Mouse (Mus musculus): ENCODE measurements around the gene Katnal1. TPM values are rescaled to one million over a fixed set of nuclear protein-coding genes. Genes with fewer than 3 reads are reported as not detected.
A peak's percentile ranks its signal among the peaks of the same experiment; 100 is the strongest.

The Katnal1 gene
- total RNA-seq, 2 experiments from 2014 or later, result 19.0 to 23.9 TPM

- 0 out of 2 replicates have a peak, but pooled peaks have one; percentile 9 for ATAC-seq (replicated peaks; ENCODE audit: low FRiP score, low TSS enrichment, poor library complexity, severe bottlenecking)
Measured at GRCm38 (mm10) chr5:148896515-148896914, 32.6 kb downstream of the Katnal1 start.

GRCm38 (mm10) chr5:148895833-148896232 is 33.3 kb downstream of the Katnal1 start:
- no peak for ATAC-seq (replicated peaks; ENCODE audit: low FRiP score, low TSS enrichment, poor library complexity, severe bottlenecking)

- ATAC-seq (replicated peaks; ENCODE audit: low FRiP score, low TSS enrichment, poor library complexity, severe bottlenecking), result no peak
Measured at GRCm38 (mm10) chr5:148895034-148895433, 34.1 kb downstream of the Katnal1 start.

DNA sequence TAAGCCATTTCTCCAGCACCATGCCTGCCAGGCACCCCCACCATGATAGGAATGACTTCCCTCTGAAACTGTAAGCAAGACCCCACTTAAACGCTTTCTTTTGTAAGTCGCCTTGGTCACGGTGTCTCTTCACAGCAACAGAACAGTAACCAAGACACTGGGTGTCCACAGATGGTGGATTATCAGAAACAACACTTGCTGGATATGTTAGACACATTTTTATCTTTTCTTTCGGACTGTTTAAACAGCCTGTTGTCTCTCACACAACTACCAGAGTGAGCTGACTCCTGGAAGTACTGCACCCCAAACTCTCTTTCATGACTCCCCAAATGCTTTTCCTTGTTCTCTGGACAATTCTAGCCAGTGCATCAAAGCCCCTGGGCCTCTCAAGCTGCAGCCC is 38.9 kb downstream of the Katnal1 start:
- ATAC-seq (replicated peaks; ENCODE audit: low FRiP score, low TSS enrichment, poor library complexity, severe bottlenecking), result peak; percentile 66; the same call in 1 of the 2 replicates

GRCm38 (mm10) chr5:148888032-148888431 is 41.1 kb downstream of the Katnal1 start:
- no peak for ATAC-seq (replicated peaks; ENCODE audit: low FRiP score, low TSS enrichment, poor library complexity, severe bottlenecking)

DNA sequence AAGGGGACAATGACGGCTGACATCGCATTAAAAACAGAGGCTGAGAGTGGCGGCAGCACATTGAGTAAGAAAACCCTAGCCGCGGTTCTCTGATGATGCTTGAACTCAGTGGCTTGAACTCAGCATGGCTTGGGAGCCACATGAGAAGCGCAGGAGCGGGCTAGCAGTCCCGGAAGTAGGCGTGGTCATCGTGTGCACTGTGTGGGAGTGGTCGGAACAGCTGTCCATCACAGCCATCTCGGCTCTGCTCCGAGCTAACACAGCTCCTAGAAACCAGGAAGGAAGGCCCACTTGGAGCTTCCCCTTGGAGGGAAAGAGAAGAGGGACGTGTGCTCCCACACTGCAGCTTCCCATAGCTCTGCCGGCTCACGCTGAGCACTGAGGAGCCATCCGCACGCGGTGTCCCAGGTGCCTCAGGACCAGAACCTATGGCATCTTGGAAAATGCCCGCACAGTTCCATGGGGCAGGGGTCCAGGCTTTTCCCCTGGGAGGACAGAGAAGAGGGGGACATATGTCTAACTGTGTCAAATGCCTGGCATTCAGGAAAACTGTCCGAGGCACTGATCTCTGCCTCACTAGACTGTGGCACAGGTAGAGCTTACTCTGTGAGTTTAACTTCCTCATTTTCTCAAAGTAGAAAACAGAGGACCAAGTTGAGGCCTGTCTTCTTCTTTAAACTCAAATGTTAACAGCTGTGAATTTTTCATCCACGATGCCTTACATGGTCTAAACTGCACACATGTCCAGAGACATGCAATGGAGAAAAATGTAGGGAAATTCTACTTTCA is 43.1 kb downstream of the Katnal1 start:
- ATAC-seq (replicated peaks; ENCODE audit: low FRiP score, low TSS enrichment, poor library complexity, severe bottlenecking), result no peak

DNA sequence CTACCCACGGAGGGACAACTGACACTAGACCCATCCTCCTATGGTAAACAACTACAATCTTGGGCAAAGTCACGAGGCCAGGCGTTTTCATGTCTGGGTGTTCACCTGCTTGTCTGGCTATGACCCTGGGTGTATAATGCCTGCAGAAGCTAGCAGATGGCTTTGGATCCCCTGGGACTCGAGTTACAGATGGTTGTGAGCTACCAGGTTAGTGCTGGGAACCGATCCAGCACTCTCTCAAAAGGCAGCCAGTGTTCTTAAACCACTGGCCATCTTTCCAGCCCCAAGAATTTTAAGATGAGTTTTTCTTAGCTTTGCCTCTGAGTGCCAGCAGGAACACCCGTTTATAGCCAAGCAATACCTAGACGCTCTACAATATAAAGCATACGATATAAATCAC is 45.4 kb downstream of the Katnal1 start:
- ATAC-seq (replicated peaks; ENCODE audit: low FRiP score, low TSS enrichment, poor library complexity, severe bottlenecking), result no peak

DNA sequence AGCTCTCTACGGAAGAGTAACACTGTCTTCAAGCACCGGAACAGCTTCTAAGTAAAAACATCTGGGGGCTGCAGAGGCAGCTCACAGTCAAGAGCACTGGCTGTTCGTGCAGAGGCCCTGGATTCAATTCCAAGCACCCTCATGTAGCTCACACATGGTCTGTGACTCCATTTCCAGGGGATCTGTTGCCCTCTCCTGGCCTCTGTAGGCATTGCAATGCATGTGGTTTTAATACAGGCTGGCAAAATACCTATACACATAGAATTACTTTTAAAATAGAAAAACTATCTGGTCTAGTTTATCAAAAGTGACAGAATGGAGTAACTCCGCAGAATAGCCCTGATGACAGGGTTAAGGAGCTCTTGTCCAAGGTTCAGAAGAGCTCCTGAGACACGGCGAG is 49.9 kb downstream of the Katnal1 start:
- ATAC-seq (replicated peaks; ENCODE audit: low FRiP score, low TSS enrichment, poor library complexity, severe bottlenecking), result peak; percentile 60

DNA sequence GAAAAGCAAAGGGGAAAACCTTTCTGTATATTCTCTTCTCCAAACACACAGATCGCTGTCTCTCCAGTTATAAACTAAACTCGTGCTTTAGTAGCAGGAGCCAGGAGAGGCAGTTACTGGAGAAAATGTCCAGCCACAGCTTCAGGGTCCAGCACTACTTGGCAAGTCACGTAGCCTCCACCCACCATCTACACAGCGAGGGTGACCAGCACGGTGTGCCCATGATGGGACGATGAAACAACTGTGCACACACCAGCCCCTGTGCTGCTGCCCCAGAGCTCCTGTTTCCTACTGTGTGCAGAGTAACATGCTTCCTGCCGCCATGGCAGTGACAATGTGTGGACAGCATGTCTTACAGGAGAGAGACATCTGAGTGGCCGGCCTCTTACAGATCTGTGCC is 56.0 kb downstream of the Katnal1 start:
- no peak for ATAC-seq (replicated peaks; ENCODE audit: low FRiP score, low TSS enrichment, poor library complexity, severe bottlenecking)

DNA sequence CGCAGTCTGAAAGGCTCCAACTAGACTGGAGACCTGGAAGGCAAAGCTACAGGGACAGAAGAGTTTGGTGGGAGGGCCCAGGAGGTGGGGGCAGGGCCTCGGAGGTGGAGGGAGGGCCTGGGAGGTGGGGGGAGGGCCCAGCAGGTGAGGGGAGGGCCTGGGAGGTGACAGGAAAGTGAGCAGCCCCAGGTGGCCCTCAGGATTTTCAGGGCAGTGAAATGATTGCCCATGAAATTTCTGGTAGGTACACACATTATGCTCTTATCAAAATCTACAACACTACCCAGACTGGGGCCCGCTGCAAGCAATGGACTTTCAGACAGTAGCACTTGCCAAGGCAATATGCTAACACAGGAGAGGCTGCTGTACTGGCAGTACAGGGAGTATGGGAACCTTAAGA is 59.5 kb downstream of the Katnal1 start:
- no peak for ATAC-seq (replicated peaks; ENCODE audit: low FRiP score, low TSS enrichment, poor library complexity, severe bottlenecking)

- ATAC-seq (replicated peaks; ENCODE audit: low FRiP score, low TSS enrichment, poor library complexity, severe bottlenecking), result no peak
Measured at GRCm38 (mm10) chr5:148867766-148868165, 61.4 kb downstream of the Katnal1 start.

GRCm38 (mm10) chr5:148867171-148867570 is 61.9 kb downstream of the Katnal1 start:
- ATAC-seq (replicated peaks; ENCODE audit: low FRiP score, low TSS enrichment, poor library complexity, severe bottlenecking), result no peak

DNA sequence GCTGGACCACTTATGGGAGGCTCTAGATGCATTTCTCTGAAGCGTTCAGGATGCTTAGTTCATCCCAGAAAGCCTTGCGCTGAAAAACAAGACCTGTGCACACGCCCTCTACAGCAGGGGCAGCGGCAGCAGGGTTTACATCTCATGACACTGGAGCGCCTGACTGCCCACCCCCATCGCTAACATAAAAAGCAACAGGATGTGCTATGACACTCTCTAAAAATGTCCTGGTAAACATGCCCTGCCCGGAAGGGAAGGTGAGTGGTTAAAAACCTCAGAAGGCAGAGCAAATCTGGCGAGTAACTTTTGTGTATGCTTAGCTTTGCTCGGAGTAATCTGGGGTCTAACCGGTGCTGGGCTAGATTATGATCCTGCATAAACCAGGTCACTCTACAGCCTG is 62.5 kb downstream of the Katnal1 start:
- ATAC-seq (replicated peaks; ENCODE audit: low FRiP score, low TSS enrichment, poor library complexity, severe bottlenecking), result no peak

- no peak for ATAC-seq (replicated peaks; ENCODE audit: low FRiP score, low TSS enrichment, poor library complexity, severe bottlenecking)
Measured at GRCm38 (mm10) chr5:148863409-148863808, 65.7 kb downstream of the Katnal1 start.

- ATAC-seq (replicated peaks; ENCODE audit: low FRiP score, low TSS enrichment, poor library complexity, severe bottlenecking), result no peak
Measured at GRCm38 (mm10) chr5:148862853-148863252, 66.3 kb downstream of the Katnal1 start.

DNA sequence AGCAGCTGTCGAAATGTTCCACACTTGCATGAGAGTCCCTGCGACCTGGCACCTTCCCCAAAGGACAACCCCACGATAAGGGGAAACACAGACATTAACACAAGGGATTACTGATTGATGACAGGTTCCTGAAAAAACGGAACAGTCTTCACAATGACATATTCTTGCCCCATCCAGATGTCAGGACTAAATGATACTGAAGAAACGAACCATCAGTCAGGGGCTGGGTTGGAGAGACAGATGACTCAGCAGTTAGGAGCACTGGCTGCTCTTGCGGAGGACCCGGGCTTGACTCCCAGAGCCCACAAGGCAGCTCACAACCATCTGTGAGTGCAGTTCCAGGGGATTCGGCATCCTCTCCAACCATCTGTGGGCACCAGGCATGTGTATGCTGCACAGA is 67.0 kb downstream of the Katnal1 start:
- peak; percentile 40; the same call in 1 of the 2 replicates for ATAC-seq (replicated peaks; ENCODE audit: low FRiP score, low TSS enrichment, poor library complexity, severe bottlenecking)

GRCm38 (mm10) chr5:148857522-148857921 is 71.6 kb downstream of the Katnal1 start:
- ATAC-seq (replicated peaks; ENCODE audit: low FRiP score, low TSS enrichment, poor library complexity, severe bottlenecking), result peak; percentile 20; the same call in 1 of the 2 replicates

DNA sequence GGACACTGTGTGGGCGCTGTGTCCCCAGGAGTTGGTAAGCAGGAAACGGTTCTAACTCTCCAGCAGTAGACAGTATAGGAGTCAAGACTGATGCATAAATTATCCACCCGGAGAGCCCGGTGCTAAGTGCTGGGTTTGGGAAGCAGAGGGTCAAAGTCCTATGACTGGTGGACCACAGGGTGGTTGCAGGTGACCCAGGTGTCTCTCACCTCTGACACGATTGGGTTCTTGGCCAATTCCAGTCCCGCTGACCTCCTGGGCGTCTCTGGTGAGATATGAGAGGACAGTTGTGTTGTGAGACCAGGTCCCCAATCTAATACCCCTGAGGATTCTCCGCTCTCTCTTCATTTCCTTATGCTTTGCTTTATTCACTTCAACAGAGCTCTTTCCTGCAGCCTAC is 74.1 kb downstream of the Katnal1 start:
- ATAC-seq (replicated peaks; ENCODE audit: low FRiP score, low TSS enrichment, poor library complexity, severe bottlenecking), result no peak

- no peak for ATAC-seq (replicated peaks; ENCODE audit: low FRiP score, low TSS enrichment, poor library complexity, severe bottlenecking)
Measured at GRCm38 (mm10) chr5:148854166-148854565, 75.0 kb downstream of the Katnal1 start.

- ATAC-seq (replicated peaks; ENCODE audit: low FRiP score, low TSS enrichment, poor library complexity, severe bottlenecking), result no peak
Measured at GRCm38 (mm10) chr5:148849516-148849915, 79.6 kb downstream of the Katnal1 start.

DNA sequence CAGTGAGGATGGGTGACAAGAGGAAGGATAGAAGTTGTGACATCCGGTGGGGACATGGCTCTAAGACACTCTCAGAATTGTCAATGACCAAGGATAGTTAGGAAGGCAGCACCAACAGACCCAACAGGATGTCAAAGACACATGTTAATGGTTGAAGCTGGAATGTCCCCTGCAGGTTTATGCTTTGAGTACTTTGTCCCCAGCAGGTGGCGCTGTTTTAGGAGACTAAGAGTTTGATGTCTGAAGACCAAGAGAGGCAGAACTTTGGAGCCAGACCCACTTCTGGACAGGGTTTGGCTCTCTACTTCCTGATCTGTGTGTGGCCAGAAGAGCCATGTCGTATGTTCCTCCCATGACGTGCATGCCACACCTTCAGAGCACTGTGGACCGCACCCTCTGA is 82.1 kb downstream of the Katnal1 start:
- no peak for ATAC-seq (replicated peaks; ENCODE audit: low FRiP score, low TSS enrichment, poor library complexity, severe bottlenecking)

Measured in megakaryocyte-erythroid progenitor cell, adult 5-6 weeks (primary cell).